Mouse (Mus musculus) hindbrain, embryonic 15.5 days (tissue): Measurements from ENCODE around the gene Atg16l2. TPM values are rescaled to one million over a fixed set of nuclear protein-coding genes. Genes with fewer than 3 reads are reported as not detected.
A peak's percentile ranks its signal among the peaks of the same experiment; 100 is the strongest.

ENCODE experiments used
- ATAC-seq: fragments of 200-750 bp; cut with Nextera tagmentation; 2 replicates; pipeline ENCODE4 v1.8.0; 2017; ENCODE audit warnings: low read depth, moderate number of reproducible peaks, moderate TSS enrichment; ENCODE audit not compliant: low FRiP score
- H3K27ac ChIP-seq: fragments of 300-500 bp; sonication (generic); replicated peaks from 2 replicates; pipeline ENCODE4 v1.5.1; 2015; ENCODE audit warnings: mild to moderate bottlenecking, inconsistent platforms
- H3K27me3 ChIP-seq: fragments of 300-500 bp; sonication (generic); 2 replicates; pipeline ENCODE4 v1.6.1; 2015; ENCODE audit warnings: control low read depth, inconsistent platforms
- H3K36me3 ChIP-seq: fragments of 300-500 bp; sonication (generic); 2 replicates; pipeline ENCODE4 v1.6.1; 2015; ENCODE audit warnings: control low read depth, inconsistent platforms
- H3K4me1 ChIP-seq: fragments of 300-500 bp; sonication (generic); replicated peaks from 2 replicates; pipeline ENCODE4 v1.6.1; 2015; ENCODE audit warnings: control low read depth, inconsistent platforms
- H3K4me2 ChIP-seq: fragments of 300-500 bp; sonication (generic); 2 replicates; pipeline ENCODE4 v1.6.1; 2015; ENCODE audit warnings: moderate library complexity, mild to moderate bottlenecking, inconsistent platforms
- H3K4me3 ChIP-seq: fragments of 300-500 bp; sonication (generic); 2 replicates; pipeline ENCODE4 v1.5.1; 2015; ENCODE audit warnings: mild to moderate bottlenecking, inconsistent platforms
- H3K9ac ChIP-seq: fragments of 300-500 bp; sonication (generic); 2 replicates; pipeline ENCODE4 v1.6.1; 2015; ENCODE audit warnings: inconsistent platforms
- H3K9me3 ChIP-seq: fragments of 300-500 bp; sonication (generic); 2 replicates; pipeline ENCODE4 v1.6.1; 2016; ENCODE audit warnings: control low read depth, inconsistent platforms
- WGBS: fragments of 180-500 bp; shearing (Covaris S2); methylation state at CpG from one replicate; pipeline ENCODE4 v1.1.7; 2015; 5-methylcytosine and 5-hydroxymethylcytosine counted together
- polyA plus RNA-seq: library from polyadenylated mRNA; unstranded; fragments of >200 nt; fragmentation: Nextera tagmentation; extraction: Ambion mirVana; gene quantifications from 2 replicates; pipeline ENCODE4 v1.2.1, GENCODE M21; 2015

Atg16l2 gene
- polyA plus RNA-seq, 1 experiment from 2014 or later = 31.1 TPM

DNA sequence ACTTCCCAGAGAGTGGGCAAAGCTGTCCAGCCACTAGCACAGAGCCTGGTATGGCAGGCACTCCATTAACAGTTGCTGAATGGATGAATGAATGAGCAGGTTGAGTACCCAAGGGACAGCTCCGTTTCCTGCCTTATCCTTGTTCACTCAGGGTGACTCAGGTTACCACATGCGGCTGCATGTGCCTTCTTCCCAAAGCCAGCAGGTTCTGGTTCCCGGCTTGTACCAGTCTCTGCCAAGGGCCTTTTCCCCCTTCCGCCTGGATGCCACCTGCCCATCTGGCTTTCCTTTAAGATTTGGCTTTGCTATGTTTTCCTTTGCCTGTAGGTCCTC lies 28.8 kb upstream of the Atg16l2 start:
- 75% methylated on average over 4 of the region's 4 CpGs for WGBS
- ATAC-seq = no peak

DNA sequence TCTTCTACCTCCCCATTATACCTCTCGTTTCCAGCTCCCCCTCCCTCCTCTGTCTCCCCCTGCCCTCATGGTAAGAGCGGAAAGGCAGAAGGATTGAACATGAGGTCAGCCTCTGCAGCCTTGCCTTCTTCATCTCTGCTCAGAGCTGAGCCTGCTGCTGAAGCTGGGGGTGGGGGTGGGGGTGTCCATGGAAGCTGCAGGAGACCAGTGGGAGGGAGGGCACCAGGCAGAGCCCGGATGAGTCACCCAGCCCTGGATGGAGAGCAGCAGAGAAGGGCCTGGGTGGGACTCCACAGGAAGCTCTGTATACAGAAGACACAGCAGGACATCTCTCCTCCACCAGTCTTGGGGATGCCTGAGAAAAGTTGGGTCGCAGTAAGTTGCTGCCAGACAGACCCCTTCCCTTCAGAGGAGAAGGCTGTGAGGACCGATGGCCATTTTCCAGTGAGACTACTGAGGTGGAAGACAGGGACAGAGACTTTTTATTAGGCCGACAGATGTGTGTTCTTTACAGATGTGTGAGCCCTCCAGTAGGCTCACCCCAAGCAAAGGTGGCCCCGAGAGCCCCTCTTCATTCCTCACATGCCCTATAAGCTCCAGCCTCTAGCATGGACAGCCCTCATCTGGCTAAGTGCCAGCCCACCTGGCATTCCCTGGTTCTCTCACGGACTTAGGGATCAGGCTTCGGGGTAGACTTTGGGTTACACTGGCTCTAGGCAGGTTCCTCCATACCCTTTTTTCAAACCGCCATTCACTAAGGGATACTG lies 28.2 kb upstream of the Atg16l2 start:
- Histone ChIP-seq H3K4me2 (no peak overlapping the region), H3K9ac (no peak overlapping the region), H3K9me3 (no peaks in the 10 kb centered on the region), H3K4me1 (peaks cover 22% of the 10 kb centered on the region), H3K4me3 (no peak overlapping the region), H3K36me3 (no peaks in the 10 kb centered on the region), H3K27ac (no peak overlapping the region), H3K27me3 (no peaks in the 10 kb centered on the region)
- ATAC-seq = no peak
- 70% methylated on average over 10 of the region's 10 CpGs for WGBS

More for the DNA sequence above, 28.8 kb upstream of the Atg16l2 start:
- no peaks in the 10 kb centered on the region for H3K9me3 ChIP-seq
- peaks cover 22% of the 10 kb centered on the region for H3K4me1 ChIP-seq
- no peaks in the 10 kb centered on the region for H3K27me3 ChIP-seq
- H3K9ac ChIP-seq = no peak overlapping the region
- H3K36me3 ChIP-seq = no peaks in the 10 kb centered on the region
- H3K27ac ChIP-seq = no peak overlapping the region
- H3K4me2 ChIP-seq = no peak overlapping the region
- no peak overlapping the region for H3K4me3 ChIP-seq

GRCm38 (mm10) chr7:101329606-101330005 lies 27.6 kb upstream of the Atg16l2 start:
- Histone ChIP-seq H3K27me3 (no peaks in the 10 kb centered on the region), H3K9me3 (no peaks in the 10 kb centered on the region), H3K4me3 (no peak overlapping the region), H3K9ac (no peak overlapping the region), H3K4me2 (no peak overlapping the region), H3K27ac (peak overlapping the region; percentile 33), H3K4me1 (peaks cover 22% of the 10 kb centered on the region), H3K36me3 (no peaks in the 10 kb centered on the region)
- WGBS = 83% methylated on average over 4 of the region's 4 CpGs
- ATAC-seq = no peak

DNA sequence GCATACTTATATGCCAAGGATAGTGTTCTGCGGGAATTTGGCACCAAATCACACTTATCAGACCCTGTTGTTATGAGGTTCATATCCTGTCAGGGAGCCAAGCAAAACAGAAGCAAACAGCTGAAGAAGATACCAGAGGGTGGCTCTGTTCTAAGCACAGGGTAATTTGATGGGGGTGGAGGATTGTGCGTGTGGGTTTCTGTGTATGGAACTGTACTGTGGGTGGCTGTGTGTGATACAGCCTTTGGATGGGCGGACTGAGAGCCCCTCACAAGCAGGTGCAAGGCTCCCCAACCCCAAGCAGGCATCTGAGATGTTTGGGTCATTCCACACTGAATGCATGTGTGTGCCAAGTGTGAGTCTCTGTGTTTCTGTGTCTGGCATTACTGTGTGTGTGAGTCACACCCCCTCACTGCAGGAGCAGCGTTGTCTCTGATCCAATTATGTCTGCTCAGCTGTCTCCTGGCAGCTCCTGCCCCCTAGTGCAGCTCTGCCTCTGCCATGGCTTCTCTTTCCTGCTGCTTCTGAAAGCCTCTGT lies 26.6 kb upstream of the Atg16l2 start:
- Histone ChIP-seq H3K4me2 (no peak overlapping the region), H3K9ac (no peak overlapping the region), H3K4me3 (no peak overlapping the region), H3K4me1 (peaks cover 22% of the 10 kb centered on the region), H3K27me3 (no peaks in the 10 kb centered on the region), H3K9me3 (no peaks in the 10 kb centered on the region), H3K27ac (peak overlapping the region; percentile 33), H3K36me3 (no peaks in the 10 kb centered on the region)
- WGBS = 59% methylated on average over 4 of the region's 4 CpGs
- peak; percentile 46 for ATAC-seq

GRCm38 (mm10) chr7:101327786-101328185 lies 25.7 kb upstream of the Atg16l2 start:
- Histone ChIP-seq H3K4me3 (no peak overlapping the region), H3K9ac (no peak overlapping the region), H3K27me3 (no peaks in the 10 kb centered on the region), H3K4me1 (peaks cover 22% of the 10 kb centered on the region), H3K9me3 (no peaks in the 10 kb centered on the region), H3K36me3 (no peaks in the 10 kb centered on the region), H3K27ac (no peak overlapping the region), H3K4me2 (no peak overlapping the region)
- WGBS = 87% methylated on average over 2 of the region's 2 CpGs
- ATAC-seq = no peak

- Histone ChIP-seq H3K9me3 (no peaks in the 10 kb centered on the region), H3K4me1 (peaks cover 27% of the 10 kb centered on the region), H3K4me2 (no peak overlapping the region), H3K36me3 (no peaks in the 10 kb centered on the region), H3K4me3 (no peak overlapping the region), H3K27ac (no peak overlapping the region), H3K27me3 (peaks cover 2% of the 10 kb centered on the region; the same call in 1 of the 2 replicates), H3K9ac (no peak overlapping the region)
- 61% methylated on average over 5 of the region's 5 CpGs for WGBS
- no peak for ATAC-seq
Measured at GRCm38 (mm10) chr7:101327263-101327662, 25.2 kb upstream of the Atg16l2 start.

- WGBS = 85% methylated on average over 5 of the region's 5 CpGs
- Histone ChIP-seq H3K36me3 (no peaks in the 10 kb centered on the region), H3K4me3 (no peak overlapping the region), H3K4me1 (peaks cover 36% of the 10 kb centered on the region), H3K9ac (no peak overlapping the region), H3K9me3 (no peaks in the 10 kb centered on the region), H3K27ac (no peak overlapping the region), H3K4me2 (no peak overlapping the region), H3K27me3 (peaks cover 5% of the 10 kb centered on the region; the same call in 1 of the 2 replicates)
- ATAC-seq = no peak
Measured at GRCm38 (mm10) chr7:101326006-101326405, 24.0 kb upstream of the Atg16l2 start.

DNA sequence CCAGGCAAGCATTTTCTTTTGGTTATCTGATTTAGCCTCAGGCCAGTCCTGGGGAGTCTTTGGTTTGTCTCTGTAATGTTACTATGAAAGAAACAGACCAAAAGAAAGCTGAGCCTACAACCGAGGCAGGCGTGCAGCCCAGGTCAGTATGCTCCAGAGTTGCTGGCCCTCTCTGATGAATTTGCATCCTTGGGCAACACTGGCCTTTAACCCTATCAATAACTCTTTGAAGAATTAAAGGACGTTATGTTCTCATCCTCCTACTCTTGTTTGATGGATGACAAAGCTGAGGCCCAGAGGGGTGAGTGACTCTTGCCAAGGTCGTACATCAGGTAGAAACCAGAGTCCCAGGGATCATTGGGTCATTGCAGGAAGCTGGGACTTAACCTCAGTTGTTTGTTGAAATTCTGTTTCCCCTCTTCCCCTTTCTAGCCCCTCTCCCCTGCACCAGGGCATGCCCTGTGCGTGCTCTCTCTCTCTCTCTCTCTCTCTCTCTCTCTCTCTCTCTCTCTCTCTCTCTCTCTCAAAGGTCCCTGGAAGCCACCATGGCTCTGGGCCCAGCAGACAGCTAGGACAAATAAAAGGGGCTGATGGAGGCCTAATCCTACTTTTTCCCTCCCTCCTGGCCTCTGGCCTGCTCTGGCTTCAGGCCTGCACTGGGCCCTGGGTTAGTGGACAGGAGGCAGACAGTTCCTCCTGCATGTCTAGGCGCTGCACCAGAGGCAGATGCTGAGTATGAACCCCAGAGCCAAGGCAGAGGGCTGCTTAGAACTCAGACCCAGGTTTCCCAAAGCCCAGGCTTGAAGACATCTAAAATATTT lies 22.3 kb upstream of the Atg16l2 start:
- WGBS = 76% methylated on average over 6 of the region's 6 CpGs
- Histone ChIP-seq H3K4me2 (no peak overlapping the region), H3K9ac (no peak overlapping the region), H3K27ac (no peak overlapping the region), H3K27me3 (peaks cover 10% of the 10 kb centered on the region), H3K36me3 (no peaks in the 10 kb centered on the region), H3K4me1 (peaks cover 35% of the 10 kb centered on the region), H3K9me3 (no peaks in the 10 kb centered on the region), H3K4me3 (no peak overlapping the region)
- no peak for ATAC-seq

- Histone ChIP-seq H3K27ac (no peak overlapping the region), H3K4me1 (peaks cover 23% of the 10 kb centered on the region), H3K9me3 (no peaks in the 10 kb centered on the region), H3K4me2 (peak overlapping the region; percentile 19; the same call in 1 of the 2 replicates), H3K9ac (no peak overlapping the region), H3K36me3 (no peaks in the 10 kb centered on the region), H3K4me3 (no peak overlapping the region), H3K27me3 (peaks cover 10% of the 10 kb centered on the region)
- WGBS = 59% methylated on average over 4 of the region's 4 CpGs
- ATAC-seq = no peak
Measured at GRCm38 (mm10) chr7:101323141-101323594, 21.1 kb upstream of the Atg16l2 start.

GRCm38 (mm10) chr7:101321218-101321827 lies 19.3 kb upstream of the Atg16l2 start:
- H3K9ac ChIP-seq = peak overlapping the region; percentile 68
- no peaks in the 10 kb centered on the region for H3K9me3 ChIP-seq
- peaks cover 23% of the 10 kb centered on the region for H3K4me1 ChIP-seq
- peak overlapping the region; percentile 98 for H3K4me2 ChIP-seq
- WGBS = under 1% methylated on average over 45 of the region's 61 CpGs
- ATAC-seq = peak; percentile 71
- peak overlapping the region; percentile 68 for H3K4me3 ChIP-seq
- no peak overlapping the region for H3K27ac ChIP-seq
- no peaks in the 10 kb centered on the region for H3K36me3 ChIP-seq
- H3K27me3 ChIP-seq = peaks cover 10% of the 10 kb centered on the region

GRCm38 (mm10) chr7:101320399-101321217 lies 18.6 kb upstream of the Atg16l2 start:
- H3K9ac ChIP-seq = peak overlapping the region; percentile 68
- H3K4me2 ChIP-seq = peak overlapping the region; percentile 98
- H3K36me3 ChIP-seq = no peaks in the 10 kb centered on the region
- no peak overlapping the region for H3K27ac ChIP-seq
- peak overlapping the region; percentile 68 for H3K4me3 ChIP-seq
- ATAC-seq = peak; percentile 75
- WGBS = 7% methylated on average over 27 of the region's 37 CpGs
- peaks cover 23% of the 10 kb centered on the region for H3K4me1 ChIP-seq
- H3K9me3 ChIP-seq = no peaks in the 10 kb centered on the region
- peaks cover 10% of the 10 kb centered on the region for H3K27me3 ChIP-seq
